Mouse (Mus musculus) embryo, embryonic 11 days (tissue): ENCODE measurements around the gene Gjb2.
A peak's percentile ranks its signal among the peaks of the same experiment; 100 is the strongest.

ENCODE experiments used
- DNase-seq: peaks from one replicate; pipeline ENCODE4 v3.0.0-alpha.2; 2015

The Gjb2 gene

DNA sequence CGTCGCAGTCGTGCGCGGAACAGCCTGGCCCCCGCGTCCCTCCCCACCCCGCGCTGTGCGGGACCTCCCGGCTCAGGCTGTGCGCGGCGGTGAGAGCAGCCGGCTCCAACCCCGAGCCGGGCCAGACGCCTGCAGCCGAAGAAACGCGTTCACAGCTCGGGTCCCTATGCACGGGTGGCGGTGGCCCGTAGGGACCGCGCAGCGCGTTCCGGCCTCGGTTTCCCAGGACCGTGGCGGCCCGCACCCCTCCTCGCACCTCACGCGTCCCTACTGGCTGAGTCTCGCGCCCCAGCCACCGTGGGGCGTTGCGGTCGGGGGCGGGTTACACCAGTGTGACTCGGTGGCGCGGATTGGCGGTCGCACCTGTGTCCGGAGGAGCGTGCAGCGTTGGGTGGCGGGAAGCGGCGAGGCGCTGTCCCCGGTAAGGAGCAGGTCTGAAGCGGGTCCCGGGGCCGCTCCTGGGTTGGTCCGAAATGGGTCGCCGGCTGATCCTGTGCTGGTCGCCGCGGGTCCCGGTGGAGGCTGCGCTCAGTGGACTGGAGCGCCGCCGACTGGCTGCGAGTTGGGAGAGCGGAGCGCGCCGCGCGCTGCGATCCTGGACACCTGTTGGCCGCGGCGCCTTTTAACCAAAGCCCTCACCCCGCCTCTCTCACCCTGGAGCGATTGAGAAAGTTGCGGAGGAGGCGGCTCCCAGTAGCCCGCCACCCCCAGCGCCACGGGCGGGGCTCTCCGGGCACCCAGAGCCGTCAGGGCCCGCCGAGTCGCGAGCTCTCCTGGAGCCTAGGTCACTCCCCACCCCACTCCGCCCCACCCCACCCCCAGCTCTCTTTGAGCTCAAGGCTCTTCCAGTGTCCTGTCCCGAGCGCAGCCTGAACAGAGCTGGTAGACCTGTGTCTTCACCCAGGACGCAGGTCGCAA lies at the start of gene Gjb2:
TSS of gene Gjb2 (minus strand) at position 597 of the 918 bp plus-strand sequence.
- DNase-seq = peak; percentile 73

DNA sequence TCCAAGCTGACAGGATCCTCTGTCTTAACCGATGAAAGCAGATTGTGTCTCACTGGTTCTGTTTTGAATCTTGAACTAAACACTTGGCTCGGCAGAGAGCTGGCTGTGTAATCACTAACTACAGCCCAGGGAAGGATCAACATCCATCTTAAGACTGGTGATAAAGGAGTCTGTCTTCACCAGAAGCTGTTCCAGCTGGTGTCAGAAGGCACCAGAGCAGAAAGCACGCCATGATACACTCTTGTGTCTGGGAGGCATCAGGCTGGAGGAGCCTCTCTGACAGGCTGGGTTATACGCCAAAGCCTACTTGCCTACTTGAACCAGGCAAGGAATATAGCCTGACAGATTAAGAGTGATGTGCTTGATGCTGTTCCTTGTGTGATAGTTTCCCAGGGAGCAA lies 41.2 kb upstream of the Gjb2 start:
- no peak for DNase-seq

DNA sequence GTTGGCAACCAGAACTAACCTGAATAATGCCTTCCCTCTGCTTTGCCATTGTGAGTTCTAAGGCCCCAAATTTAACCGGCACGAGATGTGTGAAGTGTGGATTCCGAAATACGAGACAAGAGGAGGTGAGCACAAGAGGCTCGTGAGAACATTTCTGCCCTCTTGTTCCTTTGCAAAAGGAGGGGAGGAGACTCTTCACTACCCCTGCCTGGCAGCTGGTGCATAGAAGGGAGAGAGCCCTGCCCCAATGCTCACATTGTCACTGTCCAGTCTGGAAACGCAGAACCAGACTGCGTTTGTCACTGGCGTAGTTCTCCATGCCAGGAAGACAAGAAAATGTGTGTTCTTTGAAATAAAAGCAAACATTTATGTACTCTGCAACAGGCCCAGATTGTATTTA lies 30.8 kb upstream of the Gjb2 start:
- DNase-seq = no peak

DNA sequence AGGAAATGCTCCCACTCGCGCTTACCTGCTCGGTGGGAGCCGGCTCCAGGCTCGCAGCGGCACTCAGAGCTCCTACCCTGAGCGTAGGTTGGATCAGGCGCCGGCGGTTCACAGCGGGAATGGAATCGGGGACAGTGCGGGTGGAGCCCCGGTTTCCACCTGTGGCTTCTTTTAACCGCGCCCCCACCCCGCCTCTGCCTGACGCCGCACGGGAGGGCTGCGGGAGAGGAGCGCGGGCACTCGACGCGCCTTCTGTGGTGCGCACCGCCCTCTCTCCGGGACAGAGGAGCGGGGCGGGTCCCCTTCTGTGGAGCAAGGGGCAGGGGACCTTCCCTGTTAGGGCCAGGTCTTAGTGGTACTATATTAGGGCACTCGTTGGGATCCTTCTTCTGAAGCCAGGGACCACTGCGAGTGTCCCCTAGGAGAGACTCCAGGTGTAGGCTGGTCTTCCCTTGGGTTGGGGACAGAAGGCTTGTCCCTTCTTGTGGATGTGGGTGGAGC lies 28.7 kb upstream of the Gjb2 start, which contains the start of gene Gjb6:
TSS of gene Gjb6 (minus strand) at position 451 of the 501 bp plus-strand sequence.
- no peak for DNase-seq

DNA sequence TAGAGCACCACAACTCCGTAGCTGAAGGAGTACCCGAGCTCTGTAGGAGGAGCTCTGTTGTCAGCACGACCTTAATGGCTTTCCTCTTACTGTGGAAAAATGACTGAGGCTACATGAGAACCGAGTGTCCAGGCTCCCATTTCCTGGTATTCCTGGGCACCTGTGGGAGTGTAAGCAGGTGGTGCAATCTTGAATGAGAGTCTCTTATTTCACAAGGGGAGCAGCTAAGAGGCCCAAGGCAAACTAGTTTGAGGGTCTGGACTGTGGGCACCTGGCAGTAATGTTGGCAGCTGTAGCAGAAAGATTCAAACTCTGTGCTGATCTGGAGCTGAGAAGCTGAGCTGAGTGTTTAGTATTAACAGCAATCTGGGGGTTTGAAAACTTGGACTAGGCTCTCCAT lies 22.9 kb upstream of the Gjb2 start:
- no peak for DNase-seq

DNA sequence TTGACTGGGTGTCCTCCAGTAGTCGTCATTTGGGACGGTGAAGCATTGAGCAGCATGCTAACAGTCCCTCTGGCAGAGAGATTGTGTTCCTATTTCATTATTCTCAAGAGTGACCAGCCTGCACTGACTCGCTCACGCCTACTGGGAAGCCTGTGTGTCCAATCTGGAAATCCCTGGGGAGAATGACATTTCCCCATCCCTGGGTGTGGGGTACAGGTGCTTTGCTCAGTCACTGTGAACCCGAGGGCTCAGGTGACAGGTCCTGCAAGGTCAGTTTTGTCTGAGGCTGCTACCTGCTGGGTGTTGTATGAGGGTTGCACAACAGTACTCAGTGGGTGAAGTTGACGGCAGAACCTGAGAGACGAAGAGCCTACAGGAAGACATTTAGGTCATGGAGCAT lies 17.8 kb upstream of the Gjb2 start:
- no peak for DNase-seq

DNA sequence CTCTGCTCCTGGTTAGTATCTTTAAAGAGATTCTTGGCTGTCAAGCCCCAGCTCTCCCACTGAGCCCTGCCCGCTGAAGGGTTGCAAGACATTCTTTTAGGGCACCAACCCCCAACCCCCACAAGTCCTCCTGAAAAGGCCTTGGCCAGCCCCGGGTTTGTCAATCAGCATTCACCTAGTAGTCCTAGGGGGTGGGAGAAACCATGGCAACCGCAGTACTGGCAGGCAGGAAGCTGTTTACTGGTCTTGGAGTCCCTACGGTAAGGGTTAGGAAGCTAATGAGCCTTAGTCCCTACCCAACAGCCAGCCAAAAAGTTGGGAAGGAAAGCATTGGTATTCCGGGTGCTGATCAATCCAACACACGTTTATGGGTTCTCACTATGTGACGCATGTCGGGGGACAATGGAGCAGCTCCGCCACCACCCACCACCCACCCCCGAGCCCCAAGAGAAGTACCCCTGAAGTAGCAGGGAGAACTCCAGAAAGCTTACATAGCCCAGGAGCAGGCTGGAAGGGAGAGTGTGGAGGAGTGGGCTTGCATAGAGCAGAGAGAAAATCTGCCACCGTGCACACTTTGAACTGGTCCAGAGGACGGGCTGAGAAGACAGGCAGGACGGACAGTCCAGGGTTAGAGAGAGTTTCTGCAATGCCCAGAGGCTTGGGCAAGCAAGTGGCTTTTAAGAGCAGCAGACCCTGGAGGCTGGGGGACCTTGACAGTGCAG lies 11.5 kb upstream of the Gjb2 start, which contains the start of gene Gm4491:
TSS of gene Gm4491 (minus strand) at position 61 of the 722 bp plus-strand sequence.
- DNase-seq = peak; percentile 65

DNA sequence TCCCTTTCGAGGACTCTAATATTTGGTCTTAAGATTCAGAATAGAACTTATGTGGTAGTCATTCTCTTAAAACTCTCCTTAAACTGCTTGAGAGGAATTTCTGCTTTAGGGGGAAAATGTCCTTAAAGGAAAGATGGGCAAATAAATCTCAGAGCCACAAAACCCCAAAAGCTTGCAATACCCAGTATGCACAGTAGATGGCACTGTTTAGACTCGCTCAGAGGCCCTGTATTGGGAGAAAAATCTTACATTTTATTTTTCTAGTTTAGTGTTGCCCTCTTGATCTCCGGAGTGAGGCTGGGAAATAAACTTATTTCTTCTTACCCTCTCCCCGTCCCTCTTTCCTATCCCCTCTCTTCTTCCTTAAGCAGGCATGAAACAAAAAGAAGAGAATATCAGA lies 4.7 kb upstream of the Gjb2 start:
- peak; percentile 68 for DNase-seq

DNA sequence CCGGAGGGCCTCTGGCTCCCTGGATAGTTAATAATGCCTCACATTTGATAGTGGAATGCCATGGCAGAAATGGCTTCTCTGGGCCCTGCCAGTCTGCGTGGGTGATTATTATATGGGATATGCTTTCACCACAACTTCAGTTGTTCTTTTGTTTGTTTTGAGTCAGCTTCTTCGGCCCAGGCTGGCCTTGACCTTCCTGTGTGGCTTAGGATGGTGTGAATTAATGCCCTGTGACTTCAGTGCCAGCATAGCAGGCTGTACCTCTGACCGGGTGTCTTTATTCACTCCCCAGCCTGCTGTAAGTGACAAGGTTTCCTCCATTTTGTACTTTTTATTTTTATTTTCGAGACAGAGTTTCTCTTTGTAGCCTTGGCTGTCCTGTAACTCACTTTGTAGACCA lies 3.4 kb upstream of the Gjb2 start:
- no peak for DNase-seq

DNA sequence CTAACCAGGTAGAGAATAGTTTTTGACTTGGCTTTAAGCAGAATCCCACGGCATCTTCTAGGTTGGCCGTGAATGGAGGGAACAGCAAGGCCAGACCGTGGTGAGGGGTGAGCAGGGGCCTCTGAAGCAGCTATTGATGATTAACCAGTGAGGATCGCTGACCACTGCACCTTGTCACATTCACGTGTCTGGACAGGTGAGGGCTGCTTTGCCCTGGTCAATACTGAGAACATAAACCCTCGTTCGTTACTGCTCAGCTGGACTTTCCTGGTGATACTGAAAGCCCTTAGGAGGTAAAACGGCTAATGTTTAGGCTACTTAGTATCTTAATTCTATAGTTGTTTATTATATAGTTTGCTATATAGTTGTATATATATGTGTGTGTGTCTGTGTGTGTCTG lies 2.6 kb upstream of the Gjb2 start:
- DNase-seq = no peak

DNA sequence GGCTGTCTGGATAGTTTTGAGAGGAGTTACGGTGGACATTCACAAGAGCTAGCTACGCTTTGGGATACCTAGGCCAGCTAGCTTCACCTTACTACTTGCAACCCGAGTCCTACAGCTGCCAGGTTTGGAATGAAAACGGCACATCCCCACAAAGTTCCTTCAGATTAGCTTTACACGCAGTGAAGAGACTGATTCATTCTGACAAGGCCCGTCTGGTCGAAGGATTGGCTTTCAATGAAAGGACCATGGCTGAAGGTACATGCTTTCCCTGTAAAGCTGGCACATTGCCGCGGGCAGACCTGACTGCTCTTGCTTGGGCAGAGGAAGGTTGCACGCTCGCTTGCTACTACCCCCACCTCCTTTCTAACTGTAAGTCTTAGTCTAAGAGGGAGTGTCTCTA lies 1.2 kb upstream of the Gjb2 start:
- no peak for DNase-seq

DNA sequence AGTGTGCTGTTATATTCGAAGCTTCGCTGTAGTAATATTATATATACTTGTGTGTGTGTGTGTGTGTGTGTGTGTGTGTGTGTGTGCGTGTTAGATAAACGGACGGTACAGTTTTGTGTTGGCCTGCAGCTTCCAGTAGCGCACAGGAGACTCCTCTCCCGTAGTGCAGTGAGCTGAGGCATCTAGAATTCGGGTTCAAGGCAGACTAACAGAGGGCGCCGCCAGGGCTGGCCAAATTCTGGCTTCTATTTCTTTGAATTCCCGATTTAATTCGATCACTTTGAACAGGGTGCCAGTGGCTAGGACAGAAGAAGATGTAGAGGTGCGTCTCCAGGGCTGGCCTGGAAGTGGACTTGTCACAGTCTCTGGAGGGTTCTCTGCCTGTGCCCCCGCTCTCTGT lies 609 bp upstream of the Gjb2 start:
- no peak for DNase-seq

DNA sequence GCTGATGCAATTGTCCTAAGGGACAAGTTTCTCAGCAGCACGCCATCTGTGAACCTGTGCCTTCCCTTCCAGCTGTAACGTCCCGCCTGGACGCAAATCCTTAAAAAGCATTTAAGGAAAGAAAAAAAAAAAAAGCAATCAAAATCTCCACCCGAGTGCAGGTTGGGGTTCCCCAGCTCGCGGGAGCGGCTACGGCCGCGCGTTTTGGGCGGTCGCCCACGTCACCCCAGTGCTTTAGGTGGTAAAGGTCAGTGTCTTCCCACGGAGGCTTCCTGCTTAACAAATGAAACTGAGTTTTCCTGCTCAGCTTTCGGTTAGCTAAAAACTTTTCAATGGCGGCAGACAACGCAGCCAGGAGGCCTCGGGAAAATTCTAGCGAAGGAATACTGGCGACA lies 794 bp downstream of the Gjb2 start:
- no peak for DNase-seq

DNA sequence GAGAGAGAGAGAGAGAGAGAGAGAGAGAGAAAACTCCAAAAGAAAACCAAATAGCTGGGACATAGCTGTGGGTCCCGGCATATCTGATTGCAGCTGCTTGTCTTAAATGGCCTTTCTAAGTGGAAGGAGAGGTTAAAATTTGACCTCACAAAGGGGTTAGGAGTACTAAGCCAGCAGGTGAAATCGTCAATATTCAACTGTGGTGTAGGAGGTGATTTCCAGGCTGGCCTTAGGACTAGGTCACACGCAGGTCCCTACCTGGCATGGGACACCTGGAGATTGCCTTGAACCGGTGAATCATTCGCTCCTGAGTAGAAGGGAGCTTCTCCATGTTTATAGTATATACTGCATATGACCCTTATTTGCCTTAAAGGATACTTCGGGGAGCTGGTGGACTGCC lies 1.4 kb downstream of the Gjb2 start:
- DNase-seq = no peak

DNA sequence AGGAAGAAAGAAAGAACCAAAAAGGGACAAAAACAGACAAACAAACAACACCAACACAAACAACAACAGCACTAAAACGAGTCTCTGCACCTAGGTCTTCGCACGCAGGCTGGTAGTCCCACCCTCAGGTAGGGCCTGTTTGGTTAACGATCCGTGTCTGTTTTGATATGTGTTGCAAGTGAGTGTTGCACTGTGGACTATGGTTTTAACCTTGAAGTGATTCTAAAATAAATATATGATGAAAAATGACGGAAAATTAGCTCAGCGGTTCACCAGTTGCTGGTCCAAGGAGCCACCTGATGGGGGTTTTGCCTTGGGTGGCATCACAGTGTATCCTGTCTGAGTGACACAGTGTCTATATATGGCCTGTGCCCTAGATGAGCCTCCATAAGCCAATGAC lies 2.9 kb downstream of the Gjb2 start:
- DNase-seq = no peak

DNA sequence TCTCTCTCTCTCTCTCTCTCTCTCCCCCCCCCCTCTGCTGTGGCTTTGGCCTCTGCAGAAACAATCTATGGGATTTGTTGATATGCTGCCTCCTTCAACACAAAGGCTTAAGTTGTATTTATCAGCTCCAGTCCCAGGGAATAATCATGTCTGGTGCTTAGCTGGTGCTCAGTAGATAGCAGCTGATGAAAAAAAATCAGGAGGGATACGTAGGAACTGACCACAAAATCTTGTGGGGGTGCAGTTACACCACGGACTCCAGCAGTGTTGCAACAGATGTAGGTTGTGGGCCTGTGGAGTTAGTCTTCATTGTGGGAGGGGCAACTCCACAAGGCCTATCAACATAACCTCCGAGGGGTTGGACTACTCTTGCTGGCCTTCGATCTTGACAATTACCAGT lies 8.6 kb downstream of the Gjb2 start:
- no peak for DNase-seq

DNA sequence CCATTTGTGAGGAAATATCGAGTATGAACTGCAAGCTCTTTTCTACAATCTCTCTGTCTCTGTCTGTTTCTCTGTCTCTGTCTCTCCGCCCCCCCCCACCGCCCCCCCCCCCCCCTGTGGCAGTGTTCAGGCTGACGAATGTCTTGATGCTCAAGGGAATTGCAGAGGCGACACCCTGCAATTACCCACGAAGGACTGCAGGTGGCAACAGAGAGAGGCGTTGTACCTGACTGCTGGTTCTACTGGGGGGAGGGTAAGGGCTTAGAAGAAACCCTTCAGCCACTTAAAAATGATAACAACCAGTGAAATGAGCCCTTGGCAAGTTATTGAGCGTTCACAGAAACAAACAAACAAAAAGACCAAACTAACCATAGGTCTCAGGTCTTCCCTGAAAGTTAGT lies 11.5 kb downstream of the Gjb2 start:
- DNase-seq = peak; percentile 69

DNA sequence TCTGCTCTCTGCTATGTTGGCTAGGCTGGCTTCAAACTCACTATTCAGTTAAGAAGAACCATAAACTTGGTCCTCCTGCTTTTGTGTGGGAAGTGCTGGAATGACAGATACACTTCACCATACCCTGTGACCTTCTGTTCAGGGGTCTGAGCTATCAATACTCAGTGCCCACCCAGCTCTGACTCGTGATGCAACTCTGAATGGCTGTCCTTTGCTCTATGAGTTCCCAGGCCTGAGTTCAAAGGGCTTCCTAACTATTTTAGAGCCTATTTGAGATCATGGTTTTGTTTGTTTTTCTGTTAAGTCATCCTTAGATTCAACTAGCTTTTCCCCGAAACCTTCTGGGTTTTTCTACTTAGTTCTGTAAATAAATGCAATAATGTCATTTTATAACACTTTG lies 14.5 kb downstream of the Gjb2 start:
- DNase-seq = no peak

DNA sequence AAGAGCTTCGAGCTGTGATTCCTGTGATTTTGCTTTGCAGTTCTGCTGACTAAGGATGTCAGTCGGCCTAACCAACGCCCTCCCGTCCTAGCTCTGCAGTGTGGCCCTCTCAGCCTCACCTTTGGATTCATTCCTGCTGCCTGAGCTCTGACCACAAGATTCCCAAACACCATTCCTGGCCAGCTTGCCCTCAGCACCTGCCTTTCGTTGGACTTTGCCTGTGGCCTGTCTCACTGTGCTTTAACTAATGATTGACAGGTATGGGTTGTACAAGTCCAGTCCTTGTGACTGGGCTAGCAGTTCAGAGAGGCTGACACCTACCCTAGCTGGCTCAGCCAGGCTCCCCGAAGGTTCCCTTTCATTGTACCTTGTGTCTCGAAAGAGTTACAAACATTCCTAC lies 15.4 kb downstream of the Gjb2 start:
- DNase-seq = no peak

DNA sequence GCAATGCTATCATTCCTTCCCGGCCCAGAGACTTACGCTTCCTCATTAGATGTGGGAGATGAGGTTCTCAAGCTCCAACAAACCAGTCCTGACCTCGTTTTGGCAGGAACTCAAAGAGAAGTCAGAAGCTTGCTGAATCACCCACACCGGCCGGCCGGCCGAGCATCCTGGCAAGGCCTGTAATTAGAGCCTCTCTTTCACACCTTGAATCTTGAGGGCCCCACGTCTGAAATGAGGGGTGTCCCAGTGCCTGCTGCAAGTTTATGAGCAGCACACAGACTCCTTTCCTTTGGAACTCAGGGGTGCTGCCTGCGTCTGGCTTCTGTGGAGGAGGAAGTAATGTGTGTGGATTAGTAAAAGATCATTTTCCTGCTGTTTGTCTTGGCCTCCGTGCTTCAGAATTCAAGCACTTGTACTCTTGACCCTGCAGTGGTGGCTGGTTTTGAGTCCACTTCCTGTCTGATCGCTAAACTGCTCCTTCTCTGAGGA lies 20.3 kb downstream of the Gjb2 start:
- DNase-seq = no peak

DNA sequence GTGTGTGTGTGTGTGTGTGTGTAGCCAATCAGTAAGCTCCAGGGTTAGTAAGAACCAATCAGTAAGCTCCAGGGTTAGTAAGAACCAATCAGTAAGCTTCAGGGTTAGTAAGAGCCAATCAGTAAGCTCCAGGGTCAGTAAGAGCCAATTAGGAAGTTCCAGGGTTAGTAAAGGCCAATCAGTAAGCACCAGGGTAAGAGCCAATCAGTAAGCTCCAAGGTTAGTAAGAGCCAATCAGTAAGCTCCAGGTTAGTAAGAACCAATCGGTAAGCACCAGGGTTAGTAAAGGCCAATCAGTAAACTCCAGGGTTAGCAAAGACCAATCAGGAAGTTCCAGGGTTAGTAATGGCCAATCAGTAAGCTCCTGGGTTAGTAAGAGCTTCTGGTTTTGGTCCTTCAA lies 21.6 kb downstream of the Gjb2 start:
- no peak for DNase-seq

DNA sequence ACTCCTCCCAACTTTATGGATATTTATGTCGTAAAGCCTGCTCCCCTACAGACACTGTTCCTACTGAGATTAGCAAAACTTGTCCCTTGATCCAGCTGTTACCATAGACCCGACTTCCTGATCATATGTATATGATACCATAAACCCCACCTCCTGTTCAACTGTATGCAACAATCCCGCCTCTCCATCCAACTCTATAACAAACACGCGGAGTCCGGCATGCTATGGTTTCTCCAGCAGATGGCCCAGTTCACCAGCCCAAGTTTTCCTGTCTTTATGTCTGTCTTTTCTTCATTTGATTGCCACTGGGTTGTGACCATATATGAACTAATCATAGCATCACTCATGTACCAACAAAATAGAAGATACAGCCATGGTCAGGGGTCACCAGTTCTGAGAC lies 29.0 kb downstream of the Gjb2 start:
- no peak for DNase-seq

DNA sequence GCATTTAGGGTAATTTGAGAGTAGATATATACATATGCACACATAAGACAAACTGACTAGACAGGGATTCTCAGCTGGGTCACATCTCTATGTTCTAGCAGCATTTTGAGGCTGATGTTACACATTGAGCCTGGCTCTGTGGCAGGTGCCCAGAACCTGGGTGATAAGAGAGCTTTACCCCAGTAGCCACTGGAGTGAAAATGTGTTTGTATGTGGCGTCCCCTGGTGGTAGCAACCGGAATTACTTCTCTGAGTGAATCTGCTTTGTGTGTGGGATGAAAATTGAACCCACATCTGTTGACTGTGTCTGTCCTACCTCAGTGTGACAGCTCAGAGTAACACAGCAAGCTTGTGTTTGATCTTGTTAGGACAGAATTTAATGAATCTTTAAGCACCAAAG lies 34.6 kb downstream of the Gjb2 start:
- peak; percentile 50 for DNase-seq

DNA sequence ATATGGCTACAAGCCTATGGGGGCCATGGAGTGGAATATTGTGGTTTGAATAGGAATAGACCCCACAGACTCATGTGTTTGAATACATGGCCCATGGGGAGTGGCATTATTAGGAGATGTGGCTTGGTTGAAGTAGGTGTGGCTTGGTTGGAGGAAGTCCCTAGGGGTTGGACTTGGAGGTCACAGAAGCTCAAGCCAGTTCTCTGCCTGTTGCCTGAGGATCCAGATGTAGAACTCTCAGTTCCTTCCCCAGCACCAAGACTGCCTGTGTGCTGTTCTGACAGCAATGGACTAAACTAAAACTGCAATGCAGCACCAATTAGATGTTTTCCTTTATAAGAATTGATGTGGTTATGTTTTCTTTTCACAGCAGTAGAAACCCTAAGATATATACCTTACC lies 38.4 kb downstream of the Gjb2 start:
- no peak for DNase-seq
